Mouse (Mus musculus) G1E-ER4 (cell line): Measurements from ENCODE around the gene Nbl1. TPM values are rescaled to one million over a fixed set of nuclear protein-coding genes. Genes with fewer than 3 reads are reported as not detected.

Experiments
- GATA1 ChIP-seq: IDR thresholded peaks from one replicate; pipeline ENCODE4 v1.8.0; 2012; ENCODE audit warnings: low read length, inconsistent platforms
- polyA plus RNA-seq: library from polyadenylated mRNA; stranded (reverse); fragments of >175 nt; gene quantifications from 2 replicates; pipeline ENCODE4 v1.2.3, GENCODE M21; 2012

The Nbl1 gene
- polyA plus RNA-seq, 1 experiment, result 0.29 TPM

DNA sequence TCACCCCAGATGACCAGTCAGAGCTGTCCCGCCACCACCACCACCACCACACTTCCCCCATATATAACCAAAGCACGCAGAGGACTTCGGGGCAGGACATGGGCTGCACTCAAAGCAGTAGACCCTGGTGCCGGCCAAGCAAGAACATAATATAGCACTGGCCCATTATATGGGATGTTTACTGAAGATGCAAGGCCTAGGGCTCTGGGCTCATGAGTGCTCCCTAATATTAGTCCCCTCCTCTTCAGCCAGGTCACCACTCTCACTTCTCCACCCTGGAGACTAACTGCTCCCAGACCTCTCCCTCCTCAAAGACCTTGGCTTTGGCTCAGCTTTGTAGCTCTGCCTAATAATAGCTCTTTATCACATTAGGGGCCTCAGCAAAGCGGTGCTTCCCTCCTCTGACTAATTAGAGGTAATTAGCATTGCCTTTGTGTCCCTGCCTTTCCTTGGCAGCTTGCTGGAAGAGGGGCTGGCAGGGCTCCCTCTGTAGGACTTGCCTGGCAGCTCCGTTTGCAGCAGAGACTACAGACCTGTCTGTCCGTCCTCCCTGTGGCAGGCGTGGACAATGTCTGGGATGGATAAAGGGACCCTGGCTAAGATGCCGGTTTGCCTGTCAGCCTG is 38.4 kb downstream of the Nbl1 start:
- no peak for TF ChIP-seq GATA1

DNA sequence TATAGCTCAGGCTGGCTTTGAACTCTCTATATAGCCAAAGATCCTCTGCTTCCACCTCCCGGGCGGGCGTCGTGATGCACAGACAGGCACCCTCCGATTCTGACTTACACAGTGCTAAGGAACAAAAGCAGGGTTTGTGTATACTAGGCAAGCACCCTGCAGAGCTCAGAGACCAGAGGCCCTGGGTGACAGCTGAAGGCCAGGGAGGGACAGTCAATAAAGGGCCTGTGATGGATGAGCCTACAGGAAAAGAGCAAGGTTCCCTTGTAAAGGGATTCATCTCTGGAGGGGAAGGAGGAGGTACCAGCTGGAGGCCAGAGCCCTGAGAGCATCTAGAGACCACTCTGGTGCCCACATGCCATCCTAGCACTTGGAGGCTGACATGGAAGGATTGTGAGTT is 39.4 kb downstream of the Nbl1 start:
- TF ChIP-seq GATA1, result no peak

DNA sequence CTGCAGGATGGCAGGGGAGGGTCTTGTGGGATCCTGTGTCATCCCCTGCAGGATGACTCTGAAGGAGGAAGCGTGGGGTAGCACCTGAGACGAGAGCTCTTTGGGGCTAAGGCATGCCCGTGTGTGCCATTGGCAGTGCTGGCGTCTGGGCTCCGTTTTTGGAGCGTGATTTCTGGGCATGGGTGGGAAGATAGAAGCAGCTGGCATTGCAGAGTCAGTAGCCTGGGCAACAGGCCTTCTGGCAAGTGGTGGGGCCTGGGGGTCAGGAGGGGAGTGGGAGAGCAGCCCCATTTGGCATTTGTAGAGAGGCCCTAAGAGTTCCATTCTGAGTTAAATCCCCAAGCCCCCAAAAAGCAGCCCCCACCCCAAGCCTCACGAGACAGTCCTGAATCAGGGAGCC is 40.0 kb downstream of the Nbl1 start:
- TF ChIP-seq GATA1, result no peak

DNA sequence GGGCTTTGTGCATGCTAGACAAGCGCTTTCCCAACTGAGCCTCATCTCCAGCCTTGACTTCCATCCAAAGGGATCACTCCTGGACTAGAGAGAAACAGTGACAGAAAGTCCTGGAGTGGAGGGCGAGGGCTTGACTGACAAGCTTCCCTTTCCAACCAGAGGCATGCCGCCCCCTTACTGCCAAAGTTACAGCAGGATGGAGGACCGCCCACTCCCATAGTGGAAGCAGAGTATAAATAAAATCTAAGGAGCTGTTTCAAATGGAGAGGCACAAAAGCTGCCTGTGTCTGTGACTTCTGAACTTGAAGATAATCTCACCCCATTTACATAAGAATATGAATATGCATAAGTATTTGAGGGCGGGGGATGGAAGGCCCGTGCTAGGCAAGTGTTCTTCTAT is 44.3 kb downstream of the Nbl1 start:
- TF ChIP-seq GATA1, result no peak

DNA sequence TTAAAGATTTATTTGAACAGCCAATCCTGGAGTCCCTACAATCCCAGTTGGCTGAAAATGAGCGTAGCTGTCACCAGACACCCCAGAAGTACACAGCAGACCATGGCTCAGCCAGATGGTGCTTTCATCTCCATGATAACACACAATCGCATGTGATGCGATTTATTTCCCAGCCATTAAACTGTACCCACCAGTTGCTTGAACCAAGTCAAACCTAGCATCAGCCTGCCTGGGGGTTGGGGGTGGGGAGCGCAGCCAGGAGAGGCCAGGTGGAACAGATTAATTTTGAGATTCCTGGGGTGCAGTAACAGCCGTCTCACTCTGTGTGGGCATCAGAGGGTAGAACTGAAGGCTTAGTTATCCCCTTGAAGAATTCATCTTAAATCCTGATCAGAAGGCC is 46.4 kb downstream of the Nbl1 start:
- no peak for TF ChIP-seq GATA1

DNA sequence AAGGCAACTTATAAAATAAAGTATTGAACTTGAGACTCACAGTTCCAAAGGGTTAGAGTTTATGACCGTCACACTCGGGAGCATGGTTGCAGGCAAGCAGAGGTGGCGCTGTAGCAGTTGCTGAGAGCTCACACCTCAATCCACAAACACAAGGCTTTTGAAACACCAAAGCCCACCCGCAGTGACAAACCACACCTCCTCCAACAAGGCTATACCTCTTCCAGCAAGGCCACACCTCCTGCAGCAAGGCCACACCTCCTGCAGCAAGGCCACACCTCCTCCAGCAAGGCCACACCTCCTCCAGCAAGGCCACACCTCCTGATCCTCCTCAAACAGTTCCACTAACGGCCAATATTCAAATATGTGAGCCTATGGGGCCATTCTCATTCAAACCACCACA is 48.2 kb downstream of the Nbl1 start:
- no peak for TF ChIP-seq GATA1

DNA sequence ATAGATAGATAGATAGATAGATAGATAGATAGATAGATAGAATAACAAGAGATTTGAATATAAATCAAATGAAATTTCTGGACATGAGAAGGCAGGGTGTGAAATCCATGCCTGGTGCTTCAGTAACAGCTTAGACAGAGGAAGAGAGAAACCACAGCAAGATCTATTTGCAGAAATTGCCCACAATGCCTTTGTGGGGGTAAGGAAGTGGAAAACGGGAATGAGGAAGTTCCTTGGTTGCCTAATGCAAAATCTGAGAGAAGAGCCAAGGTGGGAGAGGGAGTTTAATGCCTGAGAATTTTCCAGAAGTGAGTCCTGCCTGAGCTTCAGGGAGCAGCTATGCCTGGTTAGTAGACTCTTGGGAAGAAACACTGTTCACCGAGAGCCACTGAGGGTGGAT is 49.2 kb downstream of the Nbl1 start:
- TF ChIP-seq GATA1, result no peak

DNA sequence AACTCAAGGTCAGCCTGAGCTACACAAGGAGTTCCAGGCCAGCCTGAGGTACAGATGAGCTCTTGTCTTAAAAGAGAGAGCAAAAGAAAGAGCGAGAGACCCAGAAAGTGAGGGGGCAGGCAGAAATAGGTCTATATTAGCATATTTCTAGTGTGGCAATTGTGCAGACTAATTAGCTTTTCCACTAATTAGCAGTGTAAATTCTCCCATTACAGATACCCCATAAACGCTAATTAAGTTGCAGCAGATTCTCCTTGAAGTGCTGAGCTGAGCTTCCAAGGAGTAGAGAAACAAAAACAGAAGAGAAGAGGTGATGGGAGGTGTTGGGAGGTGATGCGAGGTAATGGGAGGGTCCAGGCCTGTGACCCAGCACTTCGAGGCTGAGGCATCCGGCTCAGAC is 50.2 kb downstream of the Nbl1 start:
- no peak for TF ChIP-seq GATA1

DNA sequence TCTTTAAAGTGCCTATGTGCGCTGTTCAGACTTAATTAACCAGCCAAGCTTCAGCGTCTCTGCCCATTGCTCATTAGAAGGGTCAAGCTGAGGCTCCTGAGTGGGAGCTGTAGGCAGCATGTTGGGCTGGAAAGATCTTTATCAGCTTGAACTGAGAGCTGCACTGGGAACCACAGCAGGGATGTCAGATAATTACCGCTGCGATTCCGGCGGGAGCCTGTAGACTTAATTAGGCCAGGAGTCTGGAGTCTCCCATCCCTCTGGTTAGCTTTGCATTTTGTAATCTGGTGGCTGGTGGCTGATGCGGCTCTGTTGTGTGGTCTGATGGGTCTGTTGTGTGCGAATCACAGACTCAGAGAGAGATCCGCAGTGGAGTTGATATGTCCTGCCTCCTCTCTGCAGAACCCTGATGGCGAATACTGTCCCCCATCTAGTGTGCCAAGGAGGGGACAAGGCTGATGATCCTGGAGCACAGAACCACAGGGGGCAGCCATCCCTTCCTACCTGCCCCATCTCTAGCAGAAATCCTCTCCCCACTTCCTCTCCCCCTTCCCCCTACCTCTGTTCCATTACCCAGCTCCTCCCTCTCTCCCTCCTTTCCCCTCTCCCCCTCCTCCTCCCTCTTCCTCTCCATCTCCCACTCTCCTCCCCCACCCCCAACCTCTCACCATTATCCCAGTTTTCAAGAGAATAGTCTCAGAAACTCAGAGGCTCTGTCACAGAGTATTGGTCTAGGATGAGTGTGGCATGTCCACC is 52.5 kb downstream of the Nbl1 start:
- no peak for TF ChIP-seq GATA1

DNA sequence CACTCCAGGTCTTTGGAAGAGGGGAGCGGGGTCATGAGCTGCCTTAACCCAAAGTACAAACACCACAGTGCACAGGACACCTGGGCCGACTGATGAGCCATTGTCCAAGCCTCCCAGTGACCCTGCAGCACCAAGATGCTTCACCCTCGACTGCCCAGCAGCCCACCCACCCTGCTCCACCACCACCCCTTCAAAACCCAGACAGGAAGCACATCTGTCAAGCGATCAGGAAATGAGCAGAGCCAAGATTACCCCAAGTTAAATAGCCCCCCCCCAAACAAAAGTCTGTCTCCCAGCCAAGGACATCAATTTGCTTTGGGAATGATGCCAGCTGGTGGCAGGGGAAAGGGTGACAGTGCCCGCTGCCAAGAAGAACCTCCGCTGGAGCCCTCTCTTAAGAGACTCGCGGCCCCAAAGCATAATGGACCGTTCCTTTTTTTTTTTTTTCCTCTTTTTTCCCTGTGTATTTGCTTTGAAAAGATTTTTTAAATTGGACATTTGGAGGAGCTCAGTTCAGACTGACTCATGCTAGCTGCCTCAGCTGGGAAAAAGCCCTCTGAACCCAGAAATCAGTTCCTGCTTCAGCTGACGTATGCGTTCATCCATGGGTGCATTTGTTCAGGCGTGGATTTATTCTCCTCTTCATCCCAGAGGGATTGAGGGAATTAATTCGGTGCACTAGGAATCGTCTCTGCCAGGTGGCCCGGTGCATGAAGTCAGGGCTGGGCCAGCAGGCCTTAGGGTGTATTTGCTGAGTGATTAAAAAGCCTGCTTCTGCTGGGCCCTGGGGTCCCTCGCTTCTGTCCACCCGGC is 54.8 kb downstream of the Nbl1 start:
- TF ChIP-seq GATA1, result no peak

DNA sequence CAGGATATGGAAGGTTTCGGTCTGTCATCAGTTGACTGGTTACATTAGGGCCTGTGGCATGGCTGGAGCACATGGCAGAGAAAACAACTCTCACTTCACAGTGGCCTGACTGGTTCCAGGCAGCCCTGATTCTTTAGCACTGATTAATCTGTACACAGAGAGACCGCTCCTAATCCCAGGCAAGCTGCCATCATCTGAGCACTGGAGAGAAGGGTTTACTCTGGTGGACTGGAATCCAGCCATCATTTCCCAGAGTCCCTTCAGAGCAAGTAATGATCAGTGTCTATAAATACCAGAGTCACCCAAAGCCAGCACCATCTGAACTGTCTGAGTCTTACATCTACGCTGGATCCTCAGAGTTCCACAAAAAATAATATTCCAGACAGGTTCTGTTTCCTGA is 57.0 kb downstream of the Nbl1 start:
- no peak for TF ChIP-seq GATA1

DNA sequence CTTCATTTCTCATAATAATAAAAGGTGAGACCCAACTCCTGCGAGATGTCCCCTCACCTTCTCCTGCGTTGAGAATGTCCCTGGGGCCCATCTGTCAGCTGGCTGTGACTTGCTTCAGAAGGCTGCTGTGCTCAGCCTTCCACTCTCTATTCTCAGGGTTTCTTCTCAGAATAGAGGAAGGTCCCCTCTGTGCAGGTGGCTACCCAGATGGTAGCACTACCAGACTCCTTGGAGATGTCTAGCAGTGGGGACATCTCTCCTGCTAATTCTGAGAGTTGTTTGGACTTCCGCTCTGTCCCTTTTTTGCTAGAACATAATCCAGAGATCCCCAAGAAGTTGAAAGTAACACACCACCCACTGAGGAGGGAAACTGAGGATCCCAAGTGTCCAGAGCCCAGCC is 57.9 kb downstream of the Nbl1 start:
- TF ChIP-seq GATA1, result no peak

DNA sequence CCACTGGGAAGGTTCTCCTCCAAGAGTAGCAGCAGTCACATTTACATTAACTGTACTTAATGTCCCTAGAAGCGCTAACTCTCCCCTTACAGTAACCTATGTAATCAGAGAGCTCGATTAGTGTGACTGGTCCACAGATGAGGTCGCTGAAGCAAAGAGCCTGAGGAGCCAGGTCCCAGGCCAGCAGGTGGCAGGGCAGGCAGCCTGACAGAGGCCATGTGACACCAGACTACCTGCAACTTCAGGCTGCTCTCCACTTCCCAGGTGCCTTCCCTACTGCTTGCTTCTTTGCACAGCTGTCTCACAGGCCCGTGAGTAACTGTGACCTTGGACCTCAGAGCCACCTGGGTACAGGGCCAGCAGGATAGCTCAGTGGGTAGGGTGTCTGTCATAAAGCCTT is 58.3 kb downstream of the Nbl1 start:
- no peak for TF ChIP-seq GATA1

DNA sequence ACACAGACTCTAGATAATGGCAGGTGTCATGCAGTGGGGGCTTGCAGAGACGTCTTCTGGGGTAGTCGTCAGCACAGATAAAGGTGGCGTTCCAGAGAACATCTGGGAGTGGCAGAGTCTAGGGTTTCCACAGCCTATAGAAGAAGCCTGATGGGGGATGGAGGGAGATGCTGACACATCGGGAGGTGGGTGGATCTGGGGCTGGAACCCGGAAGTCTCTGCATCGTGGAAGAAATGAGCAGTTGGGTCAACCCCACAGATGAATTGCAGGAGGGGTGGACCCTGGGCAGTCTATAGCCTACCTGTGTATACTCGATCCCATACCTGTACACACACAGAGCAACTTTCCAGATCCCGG is 58.8 kb downstream of the Nbl1 start:
- no peak for TF ChIP-seq GATA1

DNA sequence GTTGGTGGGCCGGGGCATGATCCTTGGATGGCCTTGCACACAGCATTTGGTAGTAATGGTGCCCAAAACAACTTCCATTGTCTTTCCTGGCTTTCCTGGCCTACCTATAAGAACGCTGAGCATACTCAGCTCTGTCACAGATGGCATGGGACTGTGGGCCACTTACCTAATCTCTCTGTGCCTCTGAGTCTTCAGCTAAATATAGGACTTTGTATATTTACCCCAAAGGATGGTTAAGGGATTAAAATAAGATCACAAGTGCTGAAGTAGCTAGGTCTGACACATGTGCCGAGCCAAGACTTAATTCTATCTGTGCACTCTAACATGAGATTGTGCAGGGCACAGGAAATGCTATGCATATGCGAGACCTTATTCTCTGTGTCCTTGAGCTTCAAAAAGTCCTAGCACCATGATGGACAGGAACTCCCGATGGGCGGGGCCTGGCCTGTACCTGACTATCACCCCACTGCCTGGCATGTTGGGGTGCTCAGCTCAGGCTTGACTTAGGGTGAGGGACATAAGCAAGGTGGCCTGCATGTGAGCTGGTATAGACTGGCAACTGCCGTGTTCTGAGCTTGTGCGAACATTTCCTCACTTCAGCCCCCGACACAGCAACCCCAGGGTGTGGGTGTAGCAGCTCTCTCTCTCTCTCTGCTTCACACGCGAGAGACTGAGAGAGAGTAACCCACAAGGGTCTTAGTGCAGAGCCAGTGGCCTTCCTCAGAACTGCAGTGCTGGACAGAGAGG is 59.4 kb downstream of the Nbl1 start:
- no peak for TF ChIP-seq GATA1

DNA sequence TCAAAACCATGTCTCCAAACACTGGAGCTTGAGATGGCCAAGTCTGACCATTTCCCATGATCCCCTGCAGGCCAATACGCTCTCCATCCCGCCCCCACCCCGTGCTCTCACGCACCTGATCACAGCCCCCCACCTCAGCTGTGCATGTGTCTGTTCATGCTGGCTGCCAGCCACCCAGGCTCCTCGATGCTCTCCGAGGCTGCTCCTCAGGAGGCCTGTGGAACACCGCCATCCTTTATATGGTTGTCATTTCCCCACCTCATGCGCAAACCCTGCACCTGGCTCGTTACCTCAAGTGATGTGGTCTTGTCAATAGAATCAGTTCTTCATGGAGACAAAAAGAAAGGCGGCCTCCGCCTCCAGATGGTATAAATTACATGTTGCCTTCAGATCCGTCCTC is 60.3 kb downstream of the Nbl1 start:
- no peak for TF ChIP-seq GATA1

Other genes with a start within 250 kb of the Nbl1 start
- 5.0 and 7.2 TPM in 2 replicates for gene Pla2g5, start 229.5 kb downstream of the Nbl1 start, polyA plus RNA-seq
- not detected in 2 replicates for gene Gm13030, start 219.0 kb downstream of the Nbl1 start, polyA plus RNA-seq
- not detected in 2 replicates for gene Pla2g2e, start 215.1 kb downstream of the Nbl1 start, polyA plus RNA-seq
- gene Otud3, start 179.0 kb downstream of the Nbl1 start, polyA plus RNA-seq, result 15.5 and 16.5 TPM in 2 replicates
- not detected in 2 replicates for gene Rnf186, start 125.9 kb downstream of the Nbl1 start, polyA plus RNA-seq
- 16.4 and 20.4 TPM in 2 replicates for gene Tmco4, start 120.1 kb downstream of the Nbl1 start, polyA plus RNA-seq
- 0.04 TPM in 1 of 2 replicates, not detected in the other for gene Htr6, start 17.4 kb downstream of the Nbl1 start, polyA plus RNA-seq
- gene Minos1, start 38.1 kb upstream of the Nbl1 start, polyA plus RNA-seq, result 14.5 and 16.7 TPM in 2 replicates
- 105 and 151 TPM in 2 replicates for gene Capzb, start 99.9 kb upstream of the Nbl1 start, polyA plus RNA-seq
- gene Pqlc2, start 217.7 kb upstream of the Nbl1 start, polyA plus RNA-seq, result 4.7 and 6.1 TPM in 2 replicates
- 84.9 and 86.8 TPM in 2 replicates for gene Akr7a5, start 217.8 kb upstream of the Nbl1 start, polyA plus RNA-seq